Mouse (Mus musculus) adrenal gland, postnatal 4 days (tissue): ENCODE results near the gene Sec63. TPM values are rescaled to one million over a fixed set of nuclear protein-coding genes. Genes with fewer than 3 reads are reported as not detected.

Experiments
- DNase-seq, 2 experiments: peaks; one replicate each; pipeline ENCODE4 v3.0.0; 2021 to 2022; ENCODE audit warnings: low spot score in 2 of 2, mixed read lengths in 2 of 2
- total RNA-seq, 2 experiments: library from RNA; stranded (reverse); gene quantifications; 2 replicates each; pipeline ENCODE4 v1.2.3; 2021

Gene Sec63
- total RNA-seq, 2 experiments from 2014 or later = 57.4 to 60.0 TPM

- no peak for DNase-seq
Measured at GRCm38 (mm10) chr10:42862102-42862740, 100.9 kb downstream of the Sec63 start.

GRCm38 (mm10) chr10:42862806-42863205 is 101.5 kb downstream of the Sec63 start:
- no peak for DNase-seq

GRCm38 (mm10) chr10:42863621-42864391 is 102.5 kb downstream of the Sec63 start:
- DNase-seq = peak in 1 of 2 experiments; percentile 41

GRCm38 (mm10) chr10:42864696-42865095 is 103.4 kb downstream of the Sec63 start:
- no peak for DNase-seq

DNA sequence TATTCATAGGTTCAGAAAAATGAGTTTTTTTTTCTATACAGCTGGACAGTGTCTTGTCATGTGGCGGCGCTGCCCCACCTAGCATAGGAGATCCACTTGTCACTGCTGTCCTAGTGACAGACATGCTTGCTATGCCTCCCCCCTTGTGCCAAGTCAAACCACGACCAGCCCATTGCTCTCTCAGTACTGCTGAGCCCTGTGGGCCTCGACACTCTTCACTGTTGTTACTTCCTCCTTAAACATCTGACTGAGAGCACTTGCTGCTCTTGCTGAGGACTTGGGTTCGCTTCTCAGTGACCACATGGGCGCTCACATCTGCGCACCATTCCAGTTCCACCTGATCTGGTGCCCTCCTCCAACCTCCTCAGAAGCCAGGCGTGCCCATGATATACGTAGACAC is 107.1 kb downstream of the Sec63 start:
- DNase-seq = no peak

GRCm38 (mm10) chr10:42869467-42869866 is 108.2 kb downstream of the Sec63 start:
- DNase-seq = no peak

DNA sequence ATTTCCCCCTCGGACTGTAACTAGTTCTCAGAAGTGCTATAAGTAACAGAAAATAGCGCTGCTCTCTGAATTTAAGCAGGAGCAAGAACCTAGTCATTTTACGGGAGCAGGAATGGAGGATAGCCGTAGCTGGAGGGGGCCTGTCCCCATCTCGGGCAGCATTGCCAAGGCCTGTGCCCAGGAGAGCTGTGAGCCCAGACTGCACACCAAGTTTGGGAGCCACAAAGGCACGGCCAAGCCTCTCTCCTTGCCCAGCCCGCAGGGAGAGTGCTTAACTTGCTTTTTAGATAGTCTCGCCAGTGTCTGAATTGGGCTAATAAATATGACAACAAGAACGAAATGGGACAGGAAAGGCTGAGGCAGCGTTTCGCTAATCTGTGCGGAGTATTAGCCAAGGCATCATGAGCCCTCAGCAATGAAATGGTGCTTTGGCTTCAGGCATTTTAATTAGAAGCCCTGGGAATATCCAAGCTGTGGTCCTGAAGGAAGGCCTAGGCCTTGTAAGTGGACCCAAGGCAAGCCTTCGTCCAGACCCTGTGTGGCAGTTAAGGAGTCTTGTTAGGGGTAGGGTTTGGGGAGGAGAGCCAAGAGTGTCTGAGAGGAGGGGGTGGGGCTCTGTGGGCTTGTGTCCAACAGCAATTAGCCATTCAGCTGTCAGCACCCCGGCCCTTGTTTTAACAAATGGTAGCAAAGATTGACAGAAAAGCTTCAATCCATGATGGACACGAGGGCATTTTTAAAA is 111.1 kb downstream of the Sec63 start:
- DNase-seq = no peak

GRCm38 (mm10) chr10:42873077-42873595 is 111.8 kb downstream of the Sec63 start:
- DNase-seq = no peak

DNA sequence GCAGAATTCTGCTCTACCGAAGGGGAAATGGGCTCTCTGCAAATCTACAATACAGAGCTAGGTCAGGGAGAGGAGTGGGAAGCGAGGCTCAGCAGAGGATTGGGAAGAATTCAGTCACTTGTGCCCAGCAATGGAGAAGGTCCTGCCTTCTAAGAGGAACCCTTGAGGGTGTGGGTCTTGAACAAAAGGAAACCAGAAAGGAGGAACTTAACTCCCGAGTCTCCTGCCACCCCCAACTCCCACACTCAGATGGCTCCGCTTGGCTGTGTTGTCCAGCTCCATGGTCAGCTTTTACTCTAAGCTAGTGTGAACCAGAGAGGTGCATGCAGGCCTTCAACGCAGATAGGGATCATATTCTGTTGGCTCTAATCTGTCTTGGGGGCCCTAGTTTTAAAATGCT is 114.9 kb downstream of the Sec63 start:
- DNase-seq = no peak

DNA sequence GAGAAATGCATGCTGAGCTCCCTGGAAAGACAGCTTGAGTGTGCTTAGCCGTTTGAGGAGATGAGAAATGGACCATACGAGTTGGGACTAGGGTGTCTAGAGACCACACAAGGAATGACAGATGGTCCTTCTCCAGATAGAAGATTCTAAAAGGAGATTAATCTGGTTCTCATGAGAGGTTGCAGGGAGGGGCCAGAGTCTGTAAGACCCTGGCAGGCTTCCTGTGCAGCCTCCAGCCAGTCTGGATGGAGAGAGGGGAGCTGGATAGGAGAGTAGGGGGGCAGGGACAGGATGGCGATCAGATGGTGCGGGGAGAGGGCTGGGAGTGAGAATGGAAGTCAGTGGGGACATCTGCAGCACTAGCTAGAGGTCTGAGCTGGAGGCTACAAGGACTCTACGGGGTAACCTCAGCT is 118.0 kb downstream of the Sec63 start:
- DNase-seq = no peak

DNA sequence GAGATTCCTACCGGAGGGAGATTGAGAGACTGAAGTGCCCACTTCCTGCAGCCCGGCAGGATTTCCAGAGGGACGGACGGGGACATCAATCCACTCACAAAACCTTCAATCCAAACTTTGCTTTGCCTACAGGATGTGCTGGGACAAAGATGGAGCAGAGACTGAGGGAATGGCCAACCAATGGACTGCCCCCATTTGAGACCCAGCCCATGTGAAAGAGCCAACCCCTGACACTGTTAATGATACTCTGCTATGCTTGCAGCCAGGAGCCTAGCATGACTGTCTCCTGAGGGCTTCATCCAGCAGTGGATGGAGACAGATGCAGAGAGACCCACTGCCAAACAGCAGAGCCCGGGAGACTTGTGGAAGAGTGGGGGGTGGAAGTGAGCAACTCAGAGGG is 118.4 kb downstream of the Sec63 start:
- DNase-seq = no peak

Other genes with a start within 250 kb of the Sec63 start
- not detected for gene Nr2e1, start 177.9 kb upstream of the Sec63 start, total RNA-seq
- gene Ostm1, start 177.7 kb upstream of the Sec63 start, total RNA-seq = 10 to 100 TPM; 24.8 to 27.3 TPM
- gene Scml4, start 98.9 kb downstream of the Sec63 start, total RNA-seq = 1 to 10 TPM; 6.1 to 6.4 TPM